Mouse (Mus musculus): ENCODE results near the gene Nuak1. TPM values are rescaled to one million over a fixed set of nuclear protein-coding genes. Genes with fewer than 3 reads are reported as not detected.

Gene Nuak1
- polyA plus RNA-seq, 1 experiment from 2014 or later, result 0.13 TPM

- ATAC-seq (ENCODE audit: low read depth), result no peak
- Histone ChIP-seq H3K9me3 (replicated peaks; ENCODE audit: control insufficient read depth, low read length) (0 out of 2 replicates have a peak, but pooled peaks cover 2% of the 10 kb centered on the region), H3K4me3 (ENCODE audit: low read depth, low read length) (no peak overlapping the region), H3K9ac (ENCODE audit: low read depth, low read length) (no peak overlapping the region), H3K27ac (ENCODE audit: low read length) (no peak overlapping the region), H3K4me2 (ENCODE audit: low read depth, low read length) (no peak overlapping the region), H3K4me1 (ENCODE audit: control insufficient read depth, low read depth, low read length) (no peaks in the 10 kb centered on the region), H3K27me3 (ENCODE audit: control insufficient read depth, insufficient read depth, low read depth, low read length) (no peaks in the 10 kb centered on the region), H3K36me3 (ENCODE audit: control insufficient read depth, insufficient read depth) (no peaks in the 10 kb centered on the region)
- WGBS (ENCODE audit: insufficient replicate concordance), result 56% methylated on average over 4 of the region's 4 CpGs
Observed at GRCm38 (mm10) chr10:84335441-84335840, 105.0 kb downstream of the Nuak1 start.

- no peak overlapping the region for H3K9ac ChIP-seq (ENCODE audit: low read depth, low read length)
- H3K27ac ChIP-seq (ENCODE audit: low read length), result no peak overlapping the region
- H3K4me3 ChIP-seq (ENCODE audit: low read depth, low read length), result no peak overlapping the region
- ATAC-seq (ENCODE audit: low read depth), result no peak
- no peaks in the 10 kb centered on the region for H3K27me3 ChIP-seq (ENCODE audit: control insufficient read depth, insufficient read depth, low read depth, low read length)
- no peak overlapping the region for H3K4me2 ChIP-seq (ENCODE audit: low read depth, low read length)
- 0 out of 2 replicates have a peak, but pooled peaks cover 2% of the 10 kb centered on the region for H3K9me3 ChIP-seq (replicated peaks; ENCODE audit: control insufficient read depth, low read length)
- 55% methylated on average over 7 of the region's 7 CpGs for WGBS (ENCODE audit: insufficient replicate concordance)
- no peaks in the 10 kb centered on the region for H3K36me3 ChIP-seq (ENCODE audit: control insufficient read depth, insufficient read depth)
- H3K4me1 ChIP-seq (ENCODE audit: control insufficient read depth, low read depth, low read length), result no peaks in the 10 kb centered on the region
Observed at GRCm38 (mm10) chr10:84329822-84330221, 110.6 kb downstream of the Nuak1 start.

GRCm38 (mm10) chr10:84329336-84329735, 111.1 kb downstream of the Nuak1 start:
- 66% methylated on average over 5 of the region's 5 CpGs for WGBS (ENCODE audit: insufficient replicate concordance)

GRCm38 (mm10) chr10:84324018-84324417, 116.4 kb downstream of the Nuak1 start:
- H3K9me3 ChIP-seq (replicated peaks; ENCODE audit: control insufficient read depth, low read length), result no peaks in the 10 kb centered on the region
- H3K9ac ChIP-seq (ENCODE audit: low read depth, low read length), result no peak overlapping the region
- H3K27ac ChIP-seq (ENCODE audit: low read length), result no peak overlapping the region
- H3K4me1 ChIP-seq (ENCODE audit: control insufficient read depth, low read depth, low read length), result no peaks in the 10 kb centered on the region
- H3K27me3 ChIP-seq (ENCODE audit: control insufficient read depth, insufficient read depth, low read depth, low read length), result no peaks in the 10 kb centered on the region
- H3K4me3 ChIP-seq (ENCODE audit: low read depth, low read length), result no peak overlapping the region
- 60% methylated on average over 6 of the region's 6 CpGs for WGBS (ENCODE audit: insufficient replicate concordance)
- no peak overlapping the region for H3K4me2 ChIP-seq (ENCODE audit: low read depth, low read length)
- no peaks in the 10 kb centered on the region for H3K36me3 ChIP-seq (ENCODE audit: control insufficient read depth, insufficient read depth)
- no peak for ATAC-seq (ENCODE audit: low read depth)

More at GRCm38 (mm10) chr10:84329336-84329735, 111.1 kb downstream of the Nuak1 start:
- H3K36me3 ChIP-seq (ENCODE audit: control insufficient read depth, insufficient read depth), result no peaks in the 10 kb centered on the region
- 0 out of 2 replicates have a peak, but pooled peaks cover 2% of the 10 kb centered on the region for H3K9me3 ChIP-seq (replicated peaks; ENCODE audit: control insufficient read depth, low read length)
- H3K27ac ChIP-seq (ENCODE audit: low read length), result no peak overlapping the region
- H3K9ac ChIP-seq (ENCODE audit: low read depth, low read length), result no peak overlapping the region
- no peak overlapping the region for H3K4me3 ChIP-seq (ENCODE audit: low read depth, low read length)
- H3K4me1 ChIP-seq (ENCODE audit: control insufficient read depth, low read depth, low read length), result no peaks in the 10 kb centered on the region
- ATAC-seq (ENCODE audit: low read depth), result no peak
- H3K4me2 ChIP-seq (ENCODE audit: low read depth, low read length), result no peak overlapping the region
- H3K27me3 ChIP-seq (ENCODE audit: control insufficient read depth, insufficient read depth, low read depth, low read length), result no peaks in the 10 kb centered on the region

Other genes with a start within 250 kb of the Nuak1 start
- gene Ckap4, start 93.5 kb upstream of the Nuak1 start, polyA plus RNA-seq (2015; fragmentation: Nextera tagmentation; extraction: Ambion mirVana), result 5.1 and 7.4 TPM in 2 replicates
- 78.9 and 85.6 TPM in 2 replicates for gene Tcp11l2, start 136.0 kb upstream of the Nuak1 start, polyA plus RNA-seq (2015; fragmentation: Nextera tagmentation; extraction: Ambion mirVana)
- 4.9 and 5.8 TPM in 2 replicates for gene Polr3b, start 181.7 kb upstream of the Nuak1 start, polyA plus RNA-seq (2015; fragmentation: Nextera tagmentation; extraction: Ambion mirVana)

Measured in liver, embryonic 16.5 days (tissue).